Mouse (Mus musculus) mature B cell (primary cell): Measurements from ENCODE around the gene Zcchc12.

Experiments
- in situ Hi-C: fragments of 300-500 bp; cut with MboI; formaldehyde crosslinking; loops from 2 replicates; pipeline ENCODE4 v1.14.3; 2019

The Zcchc12 gene

DNA sequence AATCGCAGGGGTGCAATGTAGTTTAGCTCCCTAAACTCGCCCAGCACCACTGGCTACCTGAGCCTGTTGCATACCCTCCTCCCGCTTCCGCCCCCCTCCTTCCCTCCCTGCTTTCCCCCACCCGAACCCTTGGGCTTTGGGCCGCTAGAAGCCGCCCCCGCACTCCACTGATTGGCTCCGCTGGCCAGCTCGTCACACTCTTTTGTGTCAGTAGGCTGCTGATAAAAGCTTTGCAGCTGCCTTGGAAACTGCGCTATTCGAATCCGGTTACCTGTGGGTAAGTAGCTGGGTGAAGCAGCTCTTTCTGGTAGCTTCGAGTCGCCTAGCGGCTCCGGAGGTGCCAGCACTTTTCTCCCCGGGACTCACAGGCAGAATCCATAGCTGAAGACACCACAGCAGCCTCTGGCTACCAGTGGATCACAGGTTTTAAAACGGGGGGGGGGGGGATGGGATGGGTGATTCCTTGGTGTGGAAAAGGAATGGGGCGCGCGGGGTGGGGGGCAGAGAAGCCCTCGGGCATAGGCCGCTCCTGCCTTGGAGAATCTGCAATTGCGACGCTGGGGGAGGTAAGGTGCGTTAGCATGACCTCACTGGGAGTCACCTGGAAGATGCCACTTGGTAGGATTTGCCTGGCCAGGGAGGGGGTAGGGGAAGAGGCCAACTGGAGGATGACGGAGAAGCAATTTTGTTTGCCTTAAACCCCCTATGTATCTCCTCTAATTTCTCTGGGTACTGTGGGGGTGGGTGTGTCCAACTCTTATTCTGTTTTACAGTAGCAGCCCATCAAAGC is at the start of gene Zcchc12:
Zcchc12 (plus strand) TSS at position 169 of the 790 bp plus-strand sequence.
- in situ Hi-C loops: loop anchor here (25.0 kb wide), 1 partner anchor 359 kb away; no protein-coding TSS in a partner anchor

DNA sequence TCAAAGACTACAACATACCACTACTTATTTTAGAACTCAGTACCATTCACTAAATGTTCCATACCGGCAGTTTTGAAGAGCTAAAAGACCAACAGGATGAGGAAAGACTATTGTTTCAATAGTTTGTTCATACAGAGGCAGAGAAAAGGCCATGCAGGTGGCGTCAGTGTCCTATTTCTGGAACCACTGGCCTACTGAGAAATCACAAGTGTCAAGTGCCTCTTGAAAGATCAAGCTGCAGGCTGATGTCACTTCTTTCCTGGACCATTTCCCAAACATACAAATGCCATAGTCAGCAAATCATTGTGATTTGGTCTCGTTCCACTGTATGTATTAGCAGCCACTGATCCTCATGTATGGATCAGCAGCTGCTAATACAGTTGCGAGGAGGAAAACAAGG is 49.0 kb upstream of the Zcchc12 start:
- in situ Hi-C loops: no loop called here

DNA sequence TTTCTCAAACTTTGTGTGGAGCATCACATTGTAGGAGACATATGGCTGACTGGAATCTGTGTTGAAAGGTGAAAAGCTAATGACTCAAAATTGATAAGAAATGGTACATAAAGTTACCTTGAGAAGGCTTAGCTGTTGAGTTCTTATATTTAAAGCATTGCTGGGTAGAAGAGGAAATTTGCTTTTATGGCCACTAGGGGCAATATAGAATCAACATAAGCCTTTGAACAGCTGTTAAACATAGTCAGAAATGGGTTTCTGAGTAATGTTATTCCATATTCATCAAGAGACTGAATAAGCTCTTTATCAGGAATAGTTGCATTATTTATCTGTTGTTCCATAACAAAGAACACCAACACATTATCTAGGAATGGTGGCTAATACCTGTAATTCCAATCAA is 45.6 kb upstream of the Zcchc12 start:
- in situ Hi-C loops: no loop called here

DNA sequence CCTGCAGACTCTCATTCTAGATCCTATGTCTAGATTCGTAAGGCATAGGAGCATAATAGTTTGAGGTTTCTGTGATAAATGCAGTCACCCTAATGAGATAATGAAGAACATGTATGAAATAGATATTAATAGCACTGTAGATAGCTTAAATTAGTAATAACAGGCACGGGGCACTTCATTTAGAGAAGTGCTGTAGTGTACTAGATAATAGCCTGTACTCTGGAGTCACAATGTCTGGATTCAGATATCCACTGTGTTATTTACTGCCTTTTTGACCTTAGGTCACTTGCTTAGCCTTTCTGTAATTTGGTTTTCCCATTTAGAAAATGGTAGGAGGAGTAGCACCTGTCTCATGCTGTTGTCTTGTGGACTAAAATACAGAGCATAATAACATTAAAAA is 39.0 kb upstream of the Zcchc12 start:
- in situ Hi-C loops: no loop called here

DNA sequence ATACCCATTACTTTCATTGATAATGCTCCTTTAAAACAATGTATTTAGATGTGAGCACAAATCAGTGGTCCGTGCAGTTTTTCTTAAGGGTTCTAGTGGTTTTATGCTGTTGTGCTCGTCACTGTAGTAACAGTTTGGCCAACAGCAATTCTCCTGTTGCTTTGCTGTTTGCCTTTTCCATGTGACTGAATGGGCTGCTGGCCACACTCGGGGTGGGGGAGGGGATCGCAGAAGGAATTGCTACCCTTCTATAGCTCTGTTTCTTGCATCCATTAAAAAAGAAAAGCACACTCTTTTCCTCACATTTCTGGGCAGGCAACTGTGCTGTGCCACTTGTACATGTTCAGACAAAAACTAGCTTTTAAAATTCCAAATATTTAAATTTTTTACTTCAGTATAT is 34.1 kb upstream of the Zcchc12 start:
- in situ Hi-C loops: no loop called here

DNA sequence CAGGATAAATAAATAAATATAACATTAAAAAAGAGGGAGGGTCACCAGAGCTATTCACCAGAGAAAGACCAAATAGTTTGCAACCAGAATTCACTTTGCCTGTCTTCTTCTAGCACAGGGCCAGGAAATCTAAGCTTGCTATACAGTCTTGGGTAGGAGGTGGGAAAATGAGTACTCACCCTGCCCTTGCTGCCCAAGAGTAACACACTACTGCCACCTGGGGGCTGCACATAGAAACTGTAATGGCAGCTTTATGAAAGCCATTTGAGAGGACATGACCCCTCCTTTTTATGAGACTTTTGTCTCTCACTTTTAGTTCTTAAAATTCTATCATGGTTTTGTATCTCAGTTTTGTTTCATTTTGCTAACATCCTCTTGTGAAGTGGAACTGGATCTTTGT is 12.1 kb upstream of the Zcchc12 start:
- in situ Hi-C loops: loop anchor here (25.0 kb wide), 1 partner anchor 346 kb away; no protein-coding TSS in a partner anchor

DNA sequence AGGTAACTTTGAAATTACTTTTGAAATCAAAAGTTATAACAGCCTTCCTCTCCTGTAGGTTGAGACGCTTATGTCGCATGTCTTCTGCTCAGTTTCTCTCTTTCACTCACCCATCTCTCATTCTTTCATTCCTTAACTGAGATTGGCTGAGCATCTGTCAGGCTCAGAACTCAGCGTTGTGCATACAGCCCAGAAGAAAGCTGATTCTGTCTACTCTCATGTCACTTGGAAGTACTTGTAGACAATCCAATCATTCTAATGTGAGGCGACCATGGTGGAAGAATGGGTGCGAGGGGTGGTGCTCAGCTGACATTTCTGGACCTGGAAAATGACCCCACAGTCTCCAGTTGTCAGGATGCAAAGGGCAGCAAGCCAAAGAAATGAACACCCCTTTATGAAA is 9.7 kb upstream of the Zcchc12 start:
- in situ Hi-C loops: loop anchor here (25.0 kb wide), 1 partner anchor 349 kb away; no protein-coding TSS in a partner anchor

DNA sequence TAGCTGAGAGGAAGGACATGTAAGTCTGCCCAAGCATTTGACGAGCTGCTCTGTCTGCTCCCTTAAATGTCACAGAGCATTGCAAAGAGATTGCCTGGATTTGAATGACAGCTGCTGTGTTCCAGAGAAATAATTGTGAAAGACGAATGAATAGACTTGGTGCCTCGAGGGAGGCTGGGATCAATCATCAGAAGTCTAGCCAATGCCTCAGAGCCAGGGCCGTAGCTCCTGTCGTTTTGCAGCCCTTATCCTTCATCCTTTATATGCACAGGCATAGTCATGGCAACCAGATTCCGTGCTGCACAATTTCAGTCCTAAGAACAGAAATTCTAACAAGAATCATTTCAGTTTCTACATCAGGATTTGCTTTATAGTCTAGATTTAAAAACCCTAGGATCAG is 9.3 kb upstream of the Zcchc12 start:
- in situ Hi-C loops: loop anchor here (25.0 kb wide), 1 partner anchor 349 kb away; no protein-coding TSS in a partner anchor

DNA sequence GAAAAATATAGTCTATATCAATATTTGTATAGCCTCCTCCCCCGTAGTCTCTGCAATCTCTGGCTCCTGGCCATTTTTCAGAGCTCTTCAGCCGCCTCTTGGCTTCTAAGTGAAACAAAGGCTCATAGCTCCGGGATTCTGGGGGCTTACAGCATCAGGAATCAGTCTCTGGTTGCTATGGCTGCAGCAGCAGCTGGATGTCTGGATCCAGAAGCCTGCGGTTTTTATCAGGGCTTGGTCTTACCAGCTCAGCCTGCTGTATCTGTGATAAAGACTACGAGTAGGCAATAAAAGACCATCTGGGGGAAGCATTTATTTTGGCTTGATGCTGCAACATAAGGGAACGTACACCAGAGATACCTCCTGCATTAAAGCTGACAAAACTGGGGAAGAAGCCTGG is 1.8 kb upstream of the Zcchc12 start:
- in situ Hi-C loops: loop anchor here (25.0 kb wide), 1 partner anchor 357 kb away; no protein-coding TSS in a partner anchor

DNA sequence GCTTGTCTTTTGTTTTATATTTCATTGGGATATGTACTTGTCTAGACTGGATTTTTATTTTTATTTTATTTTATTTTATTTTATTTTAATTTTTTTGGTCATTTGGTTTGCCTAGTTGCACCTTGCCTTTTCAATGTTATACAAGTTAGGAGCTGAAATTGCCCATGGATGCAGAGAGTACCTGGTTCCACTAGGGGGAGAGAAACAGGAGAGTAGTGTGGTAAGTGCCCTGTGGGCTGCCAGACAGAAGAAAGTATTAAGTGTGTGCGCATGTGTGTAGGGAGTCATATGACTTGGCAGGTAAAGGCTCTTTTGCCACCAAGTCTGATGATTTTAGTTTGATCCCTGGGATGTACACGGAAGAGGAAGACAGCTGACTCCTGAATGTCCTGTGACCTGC is 13.8 kb downstream of the Zcchc12 start:
- in situ Hi-C loops: no loop called here

DNA sequence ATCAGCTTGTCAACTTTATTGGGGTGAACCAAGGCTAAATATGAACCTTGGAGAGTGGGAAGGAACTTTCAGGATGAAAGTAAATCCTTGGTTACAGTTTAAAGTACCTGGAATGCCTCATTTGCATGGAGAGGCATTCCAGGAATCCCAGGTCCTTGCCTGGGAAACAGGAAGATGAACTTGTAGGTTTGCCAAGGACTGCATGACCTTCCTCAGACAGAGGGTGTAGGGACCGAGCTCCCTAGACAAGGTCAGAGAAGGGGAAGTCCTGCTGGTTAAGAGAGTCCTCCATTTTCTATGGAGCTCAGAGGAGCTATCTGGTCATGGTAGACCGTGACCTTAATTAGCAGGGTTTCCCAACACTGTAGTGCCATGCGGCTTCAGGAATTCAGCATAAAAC is 15.5 kb downstream of the Zcchc12 start:
- in situ Hi-C loops: no loop called here

DNA sequence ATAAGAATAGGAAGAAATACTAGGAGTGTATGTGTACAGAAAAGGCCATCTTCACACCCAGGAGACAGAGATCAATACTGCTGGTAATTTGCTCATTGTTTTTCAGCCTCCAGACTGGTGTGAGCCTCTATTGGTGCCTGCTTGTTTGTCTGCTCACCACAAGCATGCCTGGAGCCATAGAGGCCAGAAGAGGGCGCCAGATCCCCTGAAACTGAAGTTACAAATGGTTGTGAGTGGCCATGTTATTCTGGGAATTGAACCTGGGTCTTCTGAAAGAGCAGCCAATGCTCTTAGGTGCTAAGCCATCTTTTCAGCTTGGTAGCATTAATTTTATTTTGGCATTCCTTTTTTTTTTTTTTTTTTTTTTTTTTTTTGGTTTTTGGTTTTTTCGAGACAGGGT is 25.7 kb downstream of the Zcchc12 start:
- in situ Hi-C loops: no loop called here

DNA sequence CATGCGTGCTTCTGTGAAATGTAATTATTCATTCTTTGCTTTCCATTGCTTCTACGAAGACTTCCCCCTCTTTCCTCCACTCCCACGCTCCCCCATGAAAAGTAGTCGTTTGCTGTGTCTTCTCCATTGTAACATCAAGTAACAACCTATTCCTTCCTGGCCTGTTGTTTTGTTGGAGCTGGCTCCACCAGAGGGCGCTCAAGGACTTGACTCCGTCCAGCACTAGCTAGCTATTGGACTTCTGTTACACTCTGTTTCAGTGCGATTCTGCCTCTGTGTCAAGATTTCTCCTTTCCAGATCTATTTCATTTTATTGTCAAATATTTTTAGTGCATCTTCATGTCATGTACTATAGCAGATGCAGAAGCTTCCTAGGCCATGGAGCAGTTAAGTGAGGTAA is 30.1 kb downstream of the Zcchc12 start:
- in situ Hi-C loops: no loop called here

DNA sequence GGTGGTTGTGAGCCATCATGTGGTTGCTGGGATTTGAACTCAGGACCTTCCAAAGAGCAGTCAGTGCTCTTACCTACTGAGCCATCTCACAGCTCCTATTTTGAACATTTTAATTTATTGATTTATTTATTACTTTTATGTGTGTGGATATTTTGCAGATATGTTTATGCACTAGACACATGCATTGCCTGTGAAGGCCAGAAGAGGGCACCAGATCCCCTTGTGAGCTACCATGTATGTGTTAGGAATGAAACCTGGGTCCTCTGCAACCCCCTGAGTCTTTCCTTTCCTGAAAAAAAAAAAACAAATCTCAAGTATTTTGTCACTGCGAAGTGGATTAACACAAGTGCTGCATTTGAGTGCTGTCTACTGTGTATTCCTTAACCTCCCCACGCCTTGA is 30.9 kb downstream of the Zcchc12 start:
- in situ Hi-C loops: no loop called here

DNA sequence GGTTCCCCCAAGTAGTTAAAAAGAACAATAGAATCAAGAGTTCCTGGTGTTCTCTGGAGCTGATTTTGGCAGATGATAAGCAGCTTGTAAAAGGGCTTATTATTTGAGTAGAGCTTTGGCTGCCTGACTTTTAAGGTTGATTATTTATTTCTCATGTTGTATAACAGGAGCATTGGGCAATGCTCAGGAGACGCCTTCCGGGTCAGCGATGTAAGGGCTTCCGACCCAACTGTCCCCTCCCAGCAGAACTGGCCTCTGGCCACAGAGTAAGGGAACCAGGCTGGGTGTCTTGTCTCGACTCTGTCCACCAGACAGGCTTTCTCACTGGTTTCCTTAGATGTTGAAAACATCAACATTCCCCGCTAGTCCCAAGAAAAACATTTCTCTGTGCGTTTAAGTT is 33.2 kb downstream of the Zcchc12 start:
- in situ Hi-C loops: no loop called here

DNA sequence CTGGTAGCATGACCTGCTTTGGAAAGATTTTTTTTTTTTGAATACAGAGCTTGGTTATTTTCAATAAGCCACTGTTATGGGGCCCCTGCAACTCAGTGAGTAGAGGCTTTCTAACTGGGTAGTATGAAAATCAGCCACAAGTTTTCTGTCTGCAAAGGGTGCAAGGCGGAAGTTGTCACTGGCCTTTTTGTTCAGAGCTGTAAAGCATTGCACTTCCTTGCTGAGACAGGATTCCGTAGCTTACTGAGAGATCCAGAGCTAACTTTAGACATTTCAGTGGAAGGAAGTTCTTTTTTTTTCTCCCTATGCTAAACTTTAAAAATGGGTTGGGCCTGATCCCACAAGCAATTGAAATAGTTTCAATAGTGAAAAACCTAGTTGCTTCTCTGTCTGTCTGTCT is 33.6 kb downstream of the Zcchc12 start:
- in situ Hi-C loops: no loop called here

DNA sequence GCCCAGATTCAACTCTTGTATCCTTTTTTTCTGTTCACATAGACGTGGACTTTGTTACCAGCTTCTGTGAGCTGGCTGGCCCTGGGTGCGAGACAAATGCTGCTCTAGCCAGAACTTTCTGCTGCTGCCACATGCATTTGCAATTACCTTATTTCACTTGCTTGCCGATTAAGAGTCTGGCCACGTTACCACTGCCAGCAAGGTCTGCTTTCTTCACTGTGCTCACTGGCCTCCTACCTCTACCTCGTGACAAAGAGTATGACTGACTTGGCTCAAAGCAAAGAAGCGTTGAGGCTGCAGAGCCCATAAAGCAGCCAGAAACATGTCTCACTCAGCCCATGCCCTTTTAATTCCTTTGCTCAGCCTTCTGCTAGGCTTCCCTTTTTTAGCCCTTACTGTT is 39.9 kb downstream of the Zcchc12 start:
- in situ Hi-C loops: no loop called here
